Mouse (Mus musculus) hindbrain, embryonic 11.5 days (tissue): ENCODE data around the gene Cc2d2b. TPM values are rescaled to one million over a fixed set of nuclear protein-coding genes. Genes with fewer than 3 reads are reported as not detected.
A peak's percentile ranks its signal among the peaks of the same experiment; 100 is the strongest.

ENCODE experiments used
- ATAC-seq: fragments of 200-750 bp; cut with Nextera tagmentation; 2 replicates; pipeline ENCODE4 v1.8.0; 2017; ENCODE audit warnings: mild to moderate bottlenecking, moderate TSS enrichment, moderate library complexity; ENCODE audit not compliant: low FRiP score
- DNase-seq: peaks from one replicate; pipeline ENCODE4 v3.0.0-alpha.2; 2015; ENCODE audit warnings: low spot score
- H3K27ac ChIP-seq: fragments of 300-500 bp; sonication (generic); 2 replicates; pipeline ENCODE4 v1.5.1; 2014; ENCODE audit warnings: mild to moderate bottlenecking, low read depth, low read length
- H3K27me3 ChIP-seq: fragments of 300-500 bp; sonication (generic); 2 replicates; pipeline ENCODE4 v1.6.1; 2014; ENCODE audit warnings: mild to moderate bottlenecking, low read length, moderate library complexity, mixed read lengths; ENCODE audit not compliant: control insufficient read depth, insufficient read depth
- H3K36me3 ChIP-seq: fragments of 300-500 bp; sonication (generic); 2 replicates; pipeline ENCODE4 v1.6.1; 2014; ENCODE audit warnings: mild to moderate bottlenecking, low read length, moderate library complexity, mixed read lengths; ENCODE audit not compliant: control insufficient read depth, insufficient read depth
- H3K4me1 ChIP-seq: fragments of 300-500 bp; sonication (generic); replicated peaks from 2 replicates; pipeline ENCODE4 v1.6.1; 2014; ENCODE audit warnings: low read length, mixed read lengths; ENCODE audit not compliant: control insufficient read depth, insufficient read depth
- H3K4me2 ChIP-seq: fragments of 300-500 bp; sonication (generic); replicated peaks from 2 replicates; pipeline ENCODE4 v1.6.1; 2014; ENCODE audit warnings: mild to moderate bottlenecking, low read depth, low read length
- H3K4me3 ChIP-seq: fragments of 300-500 bp; sonication (generic); 2 replicates; pipeline ENCODE4 v1.5.1; 2014; ENCODE audit warnings: low read depth, low read length
- H3K9ac ChIP-seq: fragments of 300-500 bp; sonication (generic); 2 replicates; pipeline ENCODE4 v1.6.1; 2014; ENCODE audit warnings: low read depth, low read length
- H3K9me3 ChIP-seq: fragments of 300-500 bp; sonication (generic); 2 replicates; pipeline ENCODE4 v1.6.1; 2016; ENCODE audit warnings: low read length; ENCODE audit not compliant: control insufficient read depth
- WGBS: fragments of 180-500 bp; shearing (Covaris S2); extraction: QIAGEN DNeasy Blood & Tissue Kit; methylation state at CpG from one replicate; pipeline ENCODE4 v1.1.7; 2014; 5-methylcytosine and 5-hydroxymethylcytosine counted together
- polyA plus RNA-seq: library from polyadenylated mRNA; unstranded; fragments of >200 nt; fragmentation: Nextera tagmentation; extraction: Ambion mirVana; gene quantifications from 2 replicates; pipeline ENCODE4 v1.2.1, GENCODE M21; 2014

Cc2d2b gene
- polyA plus RNA-seq, 1 experiment from 2014 or later, result 0.20 TPM

DNA sequence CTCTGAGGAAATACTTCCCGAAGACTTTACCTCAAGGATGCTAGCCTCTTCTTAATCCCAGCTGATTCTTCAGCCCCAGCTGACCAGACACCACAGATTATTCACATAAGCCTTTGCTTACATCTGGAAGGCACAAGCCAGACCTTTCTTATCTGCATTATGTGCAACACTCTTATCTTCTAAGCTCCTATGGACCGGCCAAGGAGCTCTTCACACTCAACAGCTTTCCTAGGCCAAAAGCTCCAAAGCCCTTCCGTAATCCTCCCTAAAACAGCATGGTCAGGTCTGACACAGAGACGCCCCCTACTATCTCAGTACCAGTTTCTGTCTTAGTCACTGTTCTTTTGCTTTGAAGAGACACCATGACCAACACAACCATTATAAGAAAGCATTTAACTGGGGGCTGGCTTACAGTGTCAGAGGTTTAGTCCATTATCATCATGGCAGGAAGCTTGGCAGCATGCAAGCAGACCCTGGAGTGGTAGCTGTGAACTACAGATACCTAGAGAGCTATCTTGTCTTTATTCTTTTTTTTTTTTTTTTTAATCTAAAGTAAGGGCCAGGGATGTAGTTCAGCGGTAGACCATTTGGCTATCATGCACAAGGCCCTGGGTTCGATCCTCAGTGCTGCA, 69.5 kb downstream of the Cc2d2b start:
- Histone ChIP-seq H3K4me3 (no peak overlapping the region), H3K27ac (no peak overlapping the region), H3K4me2 (no peak overlapping the region), H3K4me1 (no peaks in the 10 kb centered on the region), H3K36me3 (no peaks in the 10 kb centered on the region), H3K9me3 (no peaks in the 10 kb centered on the region), H3K9ac (no peak overlapping the region), H3K27me3 (no peaks in the 10 kb centered on the region)
- no peak for DNase-seq
- no peak for ATAC-seq
- 92% methylated on average over 6 of the region's 6 CpGs for WGBS

DNA sequence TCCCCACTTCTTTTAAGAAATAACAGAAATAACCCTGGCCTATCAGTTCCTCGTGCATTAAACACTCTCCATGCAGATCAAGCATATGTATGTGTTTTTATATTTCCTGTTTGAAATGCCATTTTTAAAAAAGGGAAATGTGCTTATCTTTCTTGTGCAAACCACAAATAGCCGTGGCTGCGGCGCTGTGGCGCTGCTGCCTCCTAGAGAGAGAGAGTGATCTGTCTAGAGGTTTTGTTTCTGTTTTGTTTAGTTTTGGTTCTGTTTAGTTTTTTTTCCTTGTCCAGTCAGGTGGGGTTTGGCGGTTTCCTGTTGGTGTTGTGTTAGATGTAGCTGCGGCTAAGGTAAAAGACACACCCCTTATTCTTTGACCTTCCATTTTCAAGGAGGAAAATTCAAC, 70.2 kb downstream of the Cc2d2b start:
- H3K27ac ChIP-seq, result no peak overlapping the region
- H3K4me1 ChIP-seq, result no peaks in the 10 kb centered on the region
- DNase-seq, result no peak
- no peak overlapping the region for H3K4me2 ChIP-seq
- H3K9ac ChIP-seq, result no peak overlapping the region
- no peaks in the 10 kb centered on the region for H3K36me3 ChIP-seq
- H3K27me3 ChIP-seq, result no peaks in the 10 kb centered on the region
- H3K4me3 ChIP-seq, result no peak overlapping the region
- ATAC-seq, result no peak
- H3K9me3 ChIP-seq, result no peaks in the 10 kb centered on the region
- 80% methylated on average over 7 of the region's 7 CpGs for WGBS

DNA sequence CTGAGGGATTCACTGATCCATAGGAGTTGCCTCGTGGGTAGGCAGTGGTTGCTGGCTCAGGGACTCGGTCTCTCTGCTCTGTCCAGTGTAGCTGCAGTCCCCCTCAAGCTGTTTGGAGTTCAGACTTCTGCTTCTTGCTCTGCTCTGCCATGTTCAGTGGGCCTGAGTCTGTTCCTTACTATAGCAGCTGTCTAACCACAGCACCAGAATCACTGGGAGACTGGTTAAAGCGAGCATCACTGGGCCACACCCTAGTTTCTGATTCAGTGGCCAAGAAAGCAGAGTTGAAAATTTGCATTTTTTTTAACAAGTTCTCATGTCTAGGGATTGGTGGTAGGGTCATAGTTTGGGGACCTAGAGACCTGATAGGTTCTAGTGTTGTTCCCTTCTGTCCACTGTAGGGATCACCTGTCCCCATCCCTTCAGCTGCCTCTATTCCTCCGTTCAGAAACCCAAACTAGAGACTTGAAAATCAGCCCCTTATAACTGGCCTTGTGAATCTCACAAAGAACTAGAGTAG, 72.8 kb downstream of the Cc2d2b start:
- DNase-seq (no peak), ATAC-seq (no peak)
- Histone ChIP-seq H3K4me2 (no peak overlapping the region), H3K4me3 (no peak overlapping the region), H3K36me3 (no peaks in the 10 kb centered on the region), H3K27me3 (no peaks in the 10 kb centered on the region), H3K4me1 (no peaks in the 10 kb centered on the region), H3K9ac (no peak overlapping the region), H3K9me3 (no peaks in the 10 kb centered on the region), H3K27ac (no peak overlapping the region)
- WGBS, result 76% methylated on average over 4 of the region's 4 CpGs

DNA sequence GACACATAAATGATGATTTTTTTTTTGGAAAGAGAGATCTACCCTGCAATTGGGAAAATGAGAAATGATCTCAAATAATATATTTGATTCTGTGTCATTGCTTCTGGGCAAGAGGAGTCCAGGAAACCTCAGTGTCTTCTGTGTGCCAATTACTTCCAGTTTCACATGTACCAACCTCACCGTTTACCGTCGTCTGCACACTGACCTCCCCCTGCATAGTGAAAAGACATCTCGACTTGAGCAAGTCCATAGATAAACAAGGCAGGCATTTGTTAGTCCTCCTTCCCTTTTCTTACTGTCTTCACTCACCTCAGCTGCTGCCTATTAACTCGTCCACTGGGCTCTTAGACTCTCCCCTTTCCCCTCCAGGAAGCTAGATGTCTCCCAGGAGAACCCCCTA, 77.1 kb downstream of the Cc2d2b start:
- Histone ChIP-seq H3K9me3 (no peaks in the 10 kb centered on the region), H3K4me3 (no peak overlapping the region), H3K27ac (no peak overlapping the region), H3K27me3 (no peaks in the 10 kb centered on the region), H3K36me3 (no peaks in the 10 kb centered on the region), H3K4me2 (no peak overlapping the region), H3K9ac (no peak overlapping the region), H3K4me1 (no peaks in the 10 kb centered on the region)
- ATAC-seq (no peak), DNase-seq (no peak)
- 67% methylated on average over 5 of the region's 5 CpGs for WGBS

DNA sequence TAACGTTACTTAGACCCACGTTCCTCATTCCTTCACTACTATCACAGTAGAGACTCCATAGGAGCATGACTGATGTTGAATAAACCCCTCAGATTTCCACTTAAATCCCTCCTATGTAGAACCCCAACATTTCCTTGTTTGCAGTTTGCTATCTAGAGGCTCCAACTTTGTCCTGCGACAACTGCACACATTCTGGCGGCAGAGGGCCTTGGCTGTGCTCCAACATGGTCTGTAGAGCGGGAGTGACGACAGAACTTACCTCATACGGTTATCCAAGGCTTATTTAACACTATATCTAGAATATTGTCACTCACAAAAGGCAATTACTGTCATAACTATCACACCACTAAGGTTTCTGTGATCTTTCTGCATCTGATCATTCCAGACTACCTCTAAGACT, 78.2 kb downstream of the Cc2d2b start:
- DNase-seq (no peak), ATAC-seq (no peak)
- Histone ChIP-seq H3K4me1 (no peaks in the 10 kb centered on the region), H3K9me3 (no peaks in the 10 kb centered on the region), H3K4me2 (no peak overlapping the region), H3K27ac (no peak overlapping the region), H3K4me3 (no peak overlapping the region), H3K36me3 (no peaks in the 10 kb centered on the region), H3K27me3 (no peaks in the 10 kb centered on the region), H3K9ac (no peak overlapping the region)
- whole genome bisulfite sequencing, result 81% methylated on average over 7 of the region's 7 CpGs

DNA sequence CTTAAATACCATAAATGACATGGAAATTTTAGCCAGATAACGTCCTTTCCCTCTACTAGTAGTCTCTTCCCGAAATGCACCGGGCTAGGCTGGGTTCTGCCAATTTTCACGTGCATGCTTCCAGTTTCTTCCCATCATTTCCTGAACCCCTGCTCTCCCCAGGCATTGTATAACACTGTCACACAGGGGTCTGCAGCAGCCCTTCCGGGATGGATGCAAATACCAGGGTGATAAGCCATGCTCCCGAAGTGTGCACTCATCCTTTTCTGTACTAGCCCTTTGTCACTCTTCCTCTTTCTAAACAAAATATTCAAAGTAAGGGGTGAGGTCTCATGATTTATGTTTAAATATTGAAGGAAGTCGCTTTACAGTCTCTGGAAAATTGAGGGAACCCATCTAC, 81.6 kb downstream of the Cc2d2b start:
- Histone ChIP-seq H3K27me3 (no peaks in the 10 kb centered on the region), H3K4me1 (no peaks in the 10 kb centered on the region; the same call in 1 of the 2 replicates), H3K4me3 (peak overlapping the region; percentile 89), H3K4me2 (peak overlapping the region; percentile 59), H3K36me3 (no peaks in the 10 kb centered on the region), H3K9me3 (no peaks in the 10 kb centered on the region), H3K27ac (peak overlapping the region; percentile 94; the same call in 1 of the 2 replicates), H3K9ac (peak overlapping the region; percentile 99)
- 63% methylated on average over 7 of the region's 7 CpGs for WGBS
- ATAC-seq, result no peak
- DNase-seq, result no peak

DNA sequence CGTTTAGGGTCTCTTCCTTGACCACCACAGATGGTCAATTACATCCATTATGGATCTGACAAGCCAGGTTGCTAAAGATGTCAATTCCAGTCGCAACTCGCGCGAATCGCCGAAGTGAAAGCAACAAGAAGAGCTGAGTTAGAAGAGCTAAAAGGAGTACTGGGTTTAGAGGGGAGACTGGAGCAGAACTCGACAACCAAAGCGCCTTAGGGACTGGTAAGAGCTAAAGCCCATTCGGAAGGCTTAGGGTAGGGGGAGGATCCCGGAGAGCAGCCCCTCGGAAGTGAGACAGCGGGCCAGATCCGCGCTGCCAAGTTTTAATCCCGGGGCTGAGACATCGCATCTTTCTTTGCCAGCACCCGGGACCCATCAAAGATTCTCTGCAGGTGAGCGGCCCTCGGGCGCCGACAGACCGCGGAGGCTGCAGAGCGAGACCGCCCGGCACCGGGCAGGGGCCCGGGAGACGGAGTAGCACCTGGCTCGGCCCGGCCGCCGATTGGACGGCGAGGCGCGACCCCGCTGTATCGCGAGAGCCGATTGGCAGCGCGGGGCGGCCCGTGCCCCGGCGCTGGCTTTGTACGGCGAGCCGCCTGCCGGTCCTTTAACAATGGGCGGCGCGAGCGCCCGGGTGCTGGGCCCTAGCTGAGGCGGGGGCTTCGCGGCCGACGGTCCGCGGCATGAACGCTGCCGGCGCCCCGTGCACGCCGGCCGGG, 82.3 kb downstream of the Cc2d2b start, which contains the start of gene Ccnj:
Ccnj (plus strand) TSS at position 577 of the 713 bp plus-strand sequence.
- ATAC-seq (peak; percentile 98), DNase-seq (peak; percentile 96)
- WGBS, result under 1% methylated on average over 57 of the region's 71 CpGs
- Histone ChIP-seq H3K27ac (peak within 1 kb of the TSS; percentile 94), H3K36me3 (no peaks in the 10 kb centered on the region), H3K9me3 (no peaks in the 10 kb centered on the region), H3K4me3 (peak within 1 kb of the TSS; percentile 89), H3K27me3 (no peaks in the 10 kb centered on the region), H3K4me1 (no peaks in the 10 kb centered on the region; the same call in 1 of the 2 replicates), H3K9ac (peak within 1 kb of the TSS; percentile 99), H3K4me2 (peak within 1 kb of the TSS; percentile 82)

DNA sequence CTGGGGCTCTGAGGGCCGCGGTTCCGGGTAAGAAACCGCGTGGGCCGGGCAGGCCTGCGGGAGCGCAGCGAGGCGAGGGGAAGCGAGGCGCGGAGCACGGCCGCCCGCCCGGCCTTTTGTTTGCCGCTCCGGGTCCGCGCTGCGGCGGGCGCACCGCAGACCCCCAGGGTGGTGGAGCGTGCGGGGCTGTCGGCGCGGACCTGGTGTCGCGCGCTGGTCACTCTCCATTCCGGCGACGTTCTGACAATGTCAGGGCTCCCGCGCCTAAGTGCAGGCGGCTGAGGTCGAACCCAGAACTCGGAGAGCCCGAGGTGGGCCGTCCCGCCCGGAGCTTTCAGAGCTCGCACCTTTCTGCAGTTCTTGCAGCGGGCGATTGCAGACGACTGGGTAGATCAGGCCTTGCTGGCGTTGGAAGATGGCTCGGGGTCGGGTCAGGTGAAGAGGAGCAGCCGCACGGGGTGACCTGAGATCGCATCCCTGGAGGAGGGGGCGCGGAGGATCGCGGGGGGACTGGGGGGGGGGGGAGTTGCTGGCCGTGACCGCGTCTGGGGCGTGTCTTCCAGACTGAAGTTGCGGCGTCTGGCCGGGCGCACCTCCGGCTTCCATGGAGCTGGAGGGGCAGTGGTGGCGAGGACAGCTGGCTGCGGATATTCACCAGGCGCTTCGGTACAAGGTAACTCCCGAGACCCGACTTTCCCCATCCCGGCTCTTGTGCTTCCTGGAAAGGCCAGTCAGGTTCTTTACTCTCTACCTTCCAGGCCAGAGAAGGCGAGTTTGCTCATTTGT, 83.1 kb downstream of the Cc2d2b start:
- no peaks in the 10 kb centered on the region for H3K9me3 ChIP-seq
- H3K4me3 ChIP-seq, result peak overlapping the region; percentile 89
- peak overlapping the region; percentile 82 for H3K4me2 ChIP-seq
- ATAC-seq, result peak; percentile 84
- WGBS, result under 1% methylated on average over 62 of the region's 76 CpGs
- no peaks in the 10 kb centered on the region for H3K27me3 ChIP-seq
- H3K9ac ChIP-seq, result peak overlapping the region; percentile 99
- no peaks in the 10 kb centered on the region; the same call in 1 of the 2 replicates for H3K4me1 ChIP-seq
- peak overlapping the region; percentile 94 for H3K27ac ChIP-seq
- no peaks in the 10 kb centered on the region for H3K36me3 ChIP-seq
- DNase-seq, result peak; percentile 65
